Mouse (Mus musculus): ENCODE results near the gene Smyd3.

- TF ChIP-seq CTCF (IDR thresholded peaks at IDR 0.05; ENCODE audit: insufficient read depth, low read depth, low read length) (no peak), POLR2A (IDR thresholded peaks at IDR 0.05; ENCODE audit: insufficient read depth, low read depth, low read length) (no peak)
Observed at GRCm38 (mm10) chr1:179559446-179560194, 41.8 kb upstream of the Smyd3 start.

Measured in olfactory bulb, adult 2 months (tissue).